25 mouse cellular contexts compared by ENCODE assay signal in the genomic region with DNA sequence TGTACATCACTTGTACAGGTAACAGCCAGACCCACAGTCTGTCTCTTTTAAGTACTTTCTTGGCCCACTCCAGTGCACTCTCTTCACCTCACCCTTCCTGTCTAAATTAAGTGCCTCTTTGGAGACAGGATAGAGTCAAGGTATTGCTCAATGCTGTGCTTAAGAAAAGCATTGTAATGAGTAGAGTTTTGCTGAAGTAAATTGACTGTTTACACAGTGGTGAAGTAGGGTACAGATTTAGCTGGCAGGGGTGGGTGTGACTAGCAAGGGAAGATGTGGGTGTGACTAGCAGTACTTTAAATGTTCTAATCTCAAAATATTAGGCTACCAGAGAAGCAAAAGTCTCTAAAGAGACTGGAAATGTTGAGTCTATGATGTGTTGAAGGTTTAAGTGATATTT. TPM values are rescaled to one million over a fixed set of nuclear protein-coding genes. Genes with fewer than 3 reads are reported as not detected.
DNase-seq lines count a peak whose midpoint lies in the region; ATAC-seq and TF ChIP-seq lines count a peak whose summit lies in the region.
"Had no signal": no experiment of that assay in that cellular context is flagged by ENCODE, and none has a peak within 500 bp of the region (broad histone marks: within the 10 kb centered on the region; RNA-seq: fewer than 3 reads in every experiment).

No protein-coding gene starts in this region.

- peaks cover 11% of the 10 kb centered on the region for H3K79me2 ChIP-seq in MEL (ENCODE audit: control insufficient read depth, insufficient read depth, low read length, poor library complexity)

- no peak for TF ChIP-seq POLR2A in MEL (IDR thresholded peaks at IDR 0.05; ENCODE audit: control insufficient read depth in 1 of 2, insufficient read depth in 1 of 2, low read depth in 1 of 2, low read length in 2 of 2, poor library complexity in 1 of 2)

- no peaks in the 10 kb centered on the region for H3K27me3 ChIP-seq in lung, postnatal 0 days (replicated peaks; ENCODE audit: insufficient read depth, low read length)
- no peaks in the 10 kb centered on the region for H3K27me3 ChIP-seq in MEL (ENCODE audit: control insufficient read depth in 1 of 2, insufficient read depth in 2 of 2, low read length in 2 of 2)
- no peaks in the 10 kb centered on the region for H3K27me3 ChIP-seq in midbrain, embryonic 11.5 days (ENCODE audit: control insufficient read depth, insufficient read depth, low read length)
- H3K27me3 ChIP-seq: embryonic facial prominence, embryonic 12.5 days; embryonic facial prominence, embryonic 15.5 days; hindbrain, embryonic 12.5 days; hindbrain, embryonic 15.5 days had no signal

- no peak for TF ChIP-seq RAD21 in MEL (IDR thresholded peaks at IDR 0.05; ENCODE audit: low read depth, low read length)

- no peak for TF ChIP-seq CTCF in lung, postnatal 0 days (IDR thresholded peaks at IDR 0.05)
- TF ChIP-seq CTCF in MEL (IDR thresholded peaks at IDR 0.05 in 2 of 3, conservative IDR thresholded peaks at IDR 0.05 in 1 of 3; ENCODE audit: control insufficient read depth in 1 of 3, insufficient read depth in 1 of 3, low read depth in 2 of 3, low read length in 3 of 3, poor library complexity in 1 of 3, severe bottlenecking in 1 of 3) = no peak

- H3K27ac ChIP-seq in lung, postnatal 0 days (ENCODE audit: low read length) = no peak overlapping the region
- no peak overlapping the region for H3K27ac ChIP-seq in MEL (ENCODE audit: control insufficient read depth, low read depth, low read length)
- H3K27ac ChIP-seq in midbrain, embryonic 11.5 days (ENCODE audit: low read depth, low read length) = no peak overlapping the region
- H3K27ac ChIP-seq: embryonic facial prominence, embryonic 12.5 days; embryonic facial prominence, embryonic 15.5 days; heart, adult 2 months; heart, embryonic 10.5 days; hindbrain, embryonic 12.5 days; hindbrain, embryonic 15.5 days had no signal

- no peaks in the 10 kb centered on the region; the same call in 1 of the 2 replicates for H3K4me1 ChIP-seq in lung, postnatal 0 days (ENCODE audit: insufficient read depth, low read depth, low read length)
- peaks cover 0 to 3% of the 10 kb centered on the region in 2 experiments; a peak in 1 of 4 replicates for H3K4me1 ChIP-seq in MEL (ENCODE audit: control insufficient read depth in 1 of 2, insufficient read depth in 2 of 2, low read length in 2 of 2)
- H3K4me1 ChIP-seq in midbrain, embryonic 11.5 days (ENCODE audit: control insufficient read depth, insufficient read depth, low read length) = no peaks in the 10 kb centered on the region
- H3K4me1 ChIP-seq: embryonic facial prominence, embryonic 15.5 days; heart, embryonic 10.5 days had no signal

- H3K9ac ChIP-seq in lung, postnatal 0 days (replicated peaks; ENCODE audit: low read depth) = no peak overlapping the region
- H3K9ac ChIP-seq in MEL (ENCODE audit: control insufficient read depth, low read depth, low read length, poor library complexity, severe bottlenecking) = no peak overlapping the region
- no peak overlapping the region for H3K9ac ChIP-seq in midbrain, embryonic 11.5 days (ENCODE audit: low read length)
- H3K9ac ChIP-seq: embryonic facial prominence, embryonic 12.5 days; embryonic facial prominence, embryonic 15.5 days; forebrain, postnatal 0 days; hindbrain, embryonic 12.5 days; hindbrain, embryonic 15.5 days had no signal

- no peak for DNase-seq in frontal cortex, adult 2 months (ENCODE audit: extremely low spot score in 1 of 2, low spot score in 1 of 2)
- peak; percentile 72 for DNase-seq in lung, postnatal 0 days (ENCODE audit: low spot score)
- DNase-seq in lung, postnatal 4 days = no peak
- DNase-seq in MEL (ENCODE audit: low read depth, low spot score) = no peak
- DNase-seq in urinary bladder, postnatal 4 days (ENCODE audit: low spot score in 2 of 2) = no peak
- DNase-seq in midbrain, embryonic 11.5 days (ENCODE audit: low spot score, missing footprints) = no peak
- DNase-seq: adrenal gland, postnatal 10 days; adrenal gland, postnatal 36 days; cerebellum, adult 11 months; cerebellum, adult 2 months; cerebellum, adult 9-11 months; cerebellum, postnatal 25 days; forebrain, postnatal 0 days; gastrocnemius, postnatal 10 days; gastrocnemius, postnatal 36 days; heart, adult 2 months had no signal

- H3K36me3 ChIP-seq in lung, postnatal 0 days (ENCODE audit: insufficient read depth, low read length) = 0 out of 2 replicates have a peak, but pooled peaks cover 3% of the 10 kb centered on the region
- peaks cover 5 to 14% of the 10 kb centered on the region in 2 experiments; a peak in 3 of 4 replicates for H3K36me3 ChIP-seq in MEL (ENCODE audit: control insufficient read depth in 1 of 2, insufficient read depth in 2 of 2, low read length in 2 of 2)
- no peaks in the 10 kb centered on the region for H3K36me3 ChIP-seq in midbrain, embryonic 11.5 days (ENCODE audit: control insufficient read depth, insufficient read depth, low read length)

- H3K9me3 ChIP-seq in lung, postnatal 0 days (ENCODE audit: low read length) = no peaks in the 10 kb centered on the region
- no peaks in the 10 kb centered on the region for H3K9me3 ChIP-seq in MEL (replicated peaks; ENCODE audit: insufficient read depth, low read length)
- H3K9me3 ChIP-seq in midbrain, embryonic 11.5 days (ENCODE audit: control insufficient read depth, low read length) = no peaks in the 10 kb centered on the region
- H3K9me3 ChIP-seq: embryonic facial prominence, embryonic 12.5 days; embryonic facial prominence, embryonic 15.5 days; heart, embryonic 10.5 days; hindbrain, embryonic 12.5 days; hindbrain, embryonic 15.5 days had no signal

- peak; percentile 65; the same call in 1 of the 2 replicates for TF ChIP-seq EP300 in lung, postnatal 0 days (IDR thresholded peaks at IDR 0.05)
- TF ChIP-seq EP300 in MEL (IDR thresholded peaks at IDR 0.05; ENCODE audit: low read depth in 1 of 2, low read length in 2 of 2) = no peak

- H3K4me2 ChIP-seq in lung, postnatal 0 days (replicated peaks; ENCODE audit: low read depth, low read length) = no peak overlapping the region
- H3K4me2 ChIP-seq in midbrain, embryonic 11.5 days = no peak overlapping the region
- H3K4me2 ChIP-seq: embryonic facial prominence, embryonic 12.5 days; embryonic facial prominence, embryonic 15.5 days; hindbrain, embryonic 12.5 days; hindbrain, embryonic 15.5 days had no signal

- ATAC-seq in frontal cortex, adult (ENCODE audit: low TSS enrichment) = 0 out of 2 replicates have a peak, but pooled peaks have one; percentile 29
- ATAC-seq in lung, postnatal 0 days = peak; percentile 88
- 0 out of 2 replicates have a peak, but pooled peaks have one; percentile 9 for ATAC-seq in megakaryocyte progenitor cell, adult 5-6 weeks (replicated peaks; ENCODE audit: poor library complexity)
- ATAC-seq in midbrain, embryonic 11.5 days (ENCODE audit: low FRiP score) = no peak
- ATAC-seq: forebrain, embryonic 14.5 days; forebrain, postnatal 0 days; Patski had no signal

- no peak overlapping the region for H3K4me3 ChIP-seq in lung, postnatal 0 days (ENCODE audit: low read depth, low read length)
- H3K4me3 ChIP-seq in MEL (ENCODE audit: control insufficient read depth in 1 of 2, insufficient read depth in 1 of 2, low read depth in 2 of 2, low read length in 2 of 2) = no peak overlapping the region
- H3K4me3 ChIP-seq in midbrain, embryonic 11.5 days (ENCODE audit: low read depth, low read length) = no peak overlapping the region
- H3K4me3 ChIP-seq: embryonic facial prominence, embryonic 12.5 days; embryonic facial prominence, embryonic 15.5 days; heart, adult 2 months; heart, embryonic 10.5 days; hindbrain, embryonic 12.5 days; hindbrain, embryonic 15.5 days had no signal

TF ChIP-seq in MEL, 35 proteins besides CTCF, POLR2A, EP300 and RAD21:
- TF ChIP-seq CHD1 (IDR thresholded peaks at IDR 0.05; ENCODE audit: low read depth, low read length) (no peak), ZKSCAN1 (IDR thresholded peaks at IDR 0.05; ENCODE audit: low read depth, low read length) (no peak), TBP (IDR thresholded peaks at IDR 0.05; ENCODE audit: low read depth, low read length) (no peak), MEF2A (IDR thresholded peaks at IDR 0.05; ENCODE audit: extremely low read depth, insufficient replicate concordance, low read depth, low read length, poor library complexity, severe bottlenecking) (no peak), USF2 (IDR thresholded peaks at IDR 0.05; ENCODE audit: borderline replicate concordance in 1 of 2, insufficient read depth in 1 of 2, low read depth in 1 of 2, low read length in 2 of 2) (no peak), POLR2AphosphoS2 (IDR thresholded peaks at IDR 0.05; ENCODE audit: low read length) (peak; percentile 22; the same call in 1 of the 2 replicates)
TF ChIP-seq in MEL: peak in this region for 1.

RNA-seq across cellular contexts. Expression of a gene that starts 5.3 kb away (rescaled TPM):
- 32.8 and 33.1 TPM in 2 replicates for polyA plus RNA-seq in frontal cortex, adult 2 months (2012; rRNA removed)
- 95.9 and 98.9 TPM in 2 replicates for polyA plus RNA-seq in lung, postnatal 0 days (2015; fragmentation: Nextera tagmentation; extraction: Ambion mirVana)
- 58.2 and 69.9 TPM in 2 replicates for total RNA-seq in MEL (2012; rRNA removed)
- polyA plus RNA-seq in MEL (2012; ENCODE audit: insufficient read depth in 1 of 2, insufficient read length in 2 of 2, low read depth in 1 of 2, low replicate concordance in 2 of 2, missing spikeins in 1 of 2) = 10 to 100 TPM in 1 of 2 experiments, not detected in 1; 89.7 TPM
- 71.8 and 88.0 TPM in 2 replicates for total RNA-seq in megakaryocyte progenitor cell, adult 5-6 weeks (2015)
- 97.2 and 102 TPM in 2 replicates for total RNA-seq in megakaryocyte progenitor cell, adult 5-6 weeks (2017)
- polyA plus RNA-seq in midbrain, embryonic 11.5 days (2014; fragmentation: Nextera tagmentation; extraction: Ambion mirVana) = 121 and 122 TPM in 2 replicates

RNA-seq across cellular contexts. Expression of a gene that starts 5.4 kb away (rescaled TPM):
- polyA plus RNA-seq in frontal cortex, adult 2 months (2012; rRNA removed) = 67.7 and 68.3 TPM in 2 replicates
- 139 and 158 TPM in 2 replicates for polyA plus RNA-seq in lung, postnatal 0 days (2015; fragmentation: Nextera tagmentation; extraction: Ambion mirVana)
- total RNA-seq in MEL (2012; rRNA removed) = 139 and 156 TPM in 2 replicates
- 100 to 1,000 TPM in 1 of 2 experiments, not detected in 1; 174 TPM for polyA plus RNA-seq in MEL (2012; ENCODE audit: insufficient read depth in 1 of 2, insufficient read length in 2 of 2, low read depth in 1 of 2, low replicate concordance in 2 of 2, missing spikeins in 1 of 2)
- total RNA-seq in megakaryocyte progenitor cell, adult 5-6 weeks (2015) = 148 and 152 TPM in 2 replicates
- 109 and 114 TPM in 2 replicates for total RNA-seq in megakaryocyte progenitor cell, adult 5-6 weeks (2017)
- 219 and 228 TPM in 2 replicates for polyA plus RNA-seq in midbrain, embryonic 11.5 days (2014; fragmentation: Nextera tagmentation; extraction: Ambion mirVana)

RNA-seq across cellular contexts. Expression of a gene that starts 22.3 kb away (rescaled TPM):
- polyA plus RNA-seq in frontal cortex, adult 2 months (2012; rRNA removed) = 15.6 and 16.7 TPM in 2 replicates
- 15.4 and 15.6 TPM in 2 replicates for polyA plus RNA-seq in lung, postnatal 0 days (2015; fragmentation: Nextera tagmentation; extraction: Ambion mirVana)
- total RNA-seq in MEL (2012; rRNA removed) = 14.7 and 15.9 TPM in 2 replicates
- polyA plus RNA-seq in MEL (2012; ENCODE audit: insufficient read depth in 1 of 2, insufficient read length in 2 of 2, low read depth in 1 of 2, low replicate concordance in 2 of 2, missing spikeins in 1 of 2) = 10 to 100 TPM in 1 of 2 experiments, not detected in 1; 17.4 TPM
- total RNA-seq in megakaryocyte progenitor cell, adult 5-6 weeks (2015) = 8.0 and 9.6 TPM in 2 replicates
- 16.7 and 27.8 TPM in 2 replicates for total RNA-seq in megakaryocyte progenitor cell, adult 5-6 weeks (2017)
- polyA plus RNA-seq in midbrain, embryonic 11.5 days (2014; fragmentation: Nextera tagmentation; extraction: Ambion mirVana) = 30.3 and 31.0 TPM in 2 replicates
